Mouse (Mus musculus): ENCODE measurements around the gene Tmem216.

DNA sequence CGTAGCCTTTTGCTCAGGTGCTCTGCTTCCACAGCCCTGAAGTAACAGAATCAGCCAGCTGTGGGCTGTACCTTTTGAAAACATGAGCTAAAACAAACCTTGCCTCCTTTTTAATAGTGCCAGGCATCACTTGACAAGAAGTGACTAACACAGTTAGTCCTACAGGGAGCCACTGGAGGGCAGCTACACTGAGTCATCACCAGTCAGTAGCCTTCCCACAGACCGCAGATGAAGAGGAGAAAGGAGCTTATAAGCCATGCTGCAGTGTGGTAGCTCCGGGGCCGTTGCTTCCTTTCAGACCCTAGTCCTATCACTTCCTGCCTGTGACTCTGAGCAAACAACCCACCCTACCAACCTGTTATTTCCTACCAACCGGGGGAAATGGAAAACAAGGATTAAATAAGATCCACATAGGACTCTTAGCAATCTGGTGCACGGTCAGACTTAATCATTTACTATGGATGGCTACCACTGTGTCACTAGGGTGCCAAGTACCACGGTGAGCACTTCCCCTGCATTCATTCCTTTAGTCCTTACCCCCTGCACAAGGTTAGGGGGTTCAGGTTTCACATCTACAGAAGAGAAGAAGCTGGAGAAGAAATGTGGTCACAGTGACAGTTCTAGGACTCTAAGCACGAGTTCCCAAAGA is 58.4 kb downstream of the Tmem216 start:
- TF ChIP-seq CTCF (IDR thresholded peaks at IDR 0.05; ENCODE audit: low read depth, low read length) (no peak), GATA1 (IDR thresholded peaks at IDR 0.05; ENCODE audit: borderline replicate concordance, low read length) (no peak), POLR2AphosphoS5 (IDR thresholded peaks at IDR 0.05; ENCODE audit: insufficient replicate concordance, low read depth, low read length) (no peak), TAL1 (conservative IDR thresholded peaks at IDR 0.05; ENCODE audit: low read depth, low read length) (no peak), GATA2 (IDR thresholded peaks at IDR 0.05; ENCODE audit: borderline replicate concordance, low read depth, low read length) (no peak)

All from G1E (cell line).